Mouse (Mus musculus) neutrophil, adult 5-6 weeks (primary cell): ENCODE measurements around the gene Atf6b. TPM values are rescaled to one million over a fixed set of nuclear protein-coding genes. Genes with fewer than 3 reads are reported as not detected.

Experiments
- ATAC-seq: fragments of 151-379, 151-347 bp; 2 replicates; pipeline ENCODE4 v1.8.0; 2017; ENCODE audit warnings: mild to moderate bottlenecking, moderate TSS enrichment; ENCODE audit not compliant: insufficient number of reproducible peaks, poor library complexity, low FRiP score, severe bottlenecking; ENCODE audit errors: extremely low read depth
- total RNA-seq: library from RNA; stranded (forward); fragments of 200-1000 nt; gene quantifications from 2 replicates; pipeline ENCODE4 v1.2.3, GENCODE M21; 2017

The Atf6b gene
- total RNA-seq, 1 experiment from 2014 or later: 26.9 TPM

GRCm38 (mm10) chr17:34644608-34645007, 2.3 kb upstream of the Atf6b start, which contains the start of gene Fkbpl:
Gene Fkbpl, plus strand, starts transcription at chr17:34644764.
- ATAC-seq: peak; percentile 84

DNA sequence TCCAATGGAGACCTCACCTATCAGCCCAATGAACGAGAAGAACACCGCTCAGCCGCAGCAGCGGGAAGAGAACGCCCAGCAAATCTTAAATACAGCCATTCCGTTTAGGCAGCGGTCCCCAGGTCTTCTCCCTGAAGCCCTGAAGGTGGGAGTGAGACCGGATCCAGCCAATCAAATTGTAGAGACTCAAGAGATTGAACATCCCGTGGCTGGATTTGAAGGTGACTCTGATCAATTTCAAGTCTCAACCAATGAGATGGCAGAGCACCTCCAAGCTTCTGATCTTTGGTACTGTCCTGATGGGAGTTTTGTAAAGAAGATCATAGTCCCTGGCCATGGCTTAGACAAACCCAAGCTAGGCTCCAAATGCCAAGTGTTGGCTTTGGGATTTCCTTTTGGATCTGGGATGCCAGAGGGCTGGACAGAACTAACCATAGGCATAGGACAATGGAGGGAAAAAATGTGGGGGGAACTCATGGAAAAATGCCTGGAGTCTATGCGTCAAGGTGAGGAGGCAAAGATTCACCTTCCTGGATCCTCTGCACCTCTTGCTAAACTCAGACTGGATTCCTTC, 1.6 kb upstream of the Atf6b start:
- ATAC-seq: no peak

DNA sequence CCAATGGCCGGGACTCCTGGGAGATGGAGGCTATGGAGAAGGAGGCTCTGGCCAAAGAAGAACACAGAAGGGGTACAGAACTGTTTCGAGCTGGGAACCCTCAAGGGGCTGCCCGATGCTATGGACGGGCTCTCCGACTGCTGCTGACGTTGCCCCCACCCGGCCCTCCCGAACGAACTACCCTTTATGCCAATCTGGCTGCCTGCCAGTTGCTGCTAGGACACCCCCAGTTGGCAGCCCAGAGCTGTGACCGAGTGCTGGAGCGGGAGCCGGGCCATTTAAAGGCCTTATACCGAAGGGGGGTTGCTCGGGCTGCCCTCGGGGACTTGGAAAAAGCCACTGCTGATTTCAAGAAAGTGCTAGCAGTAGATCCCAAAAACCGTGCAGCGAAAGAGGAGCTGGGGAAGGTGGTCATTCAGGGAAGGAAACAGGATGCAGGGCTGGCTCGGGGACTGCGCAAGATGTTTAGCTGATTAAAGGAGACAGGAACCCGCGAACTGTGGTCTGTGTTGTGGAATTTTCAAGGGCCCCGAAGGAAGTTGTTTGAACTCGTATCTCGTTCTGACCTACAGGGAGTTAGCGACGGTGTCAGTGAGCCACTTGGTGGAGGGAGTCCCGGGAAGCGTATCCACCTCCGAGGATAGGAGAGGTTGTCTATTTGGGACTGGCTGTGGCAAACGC, 975 bp upstream of the Atf6b start:
- ATAC-seq: no peak

- no peak for ATAC-seq
These were observed 1.4 kb downstream of the Atf6b start for GRCm38 (mm10) chr17:34648141-34648890.

DNA sequence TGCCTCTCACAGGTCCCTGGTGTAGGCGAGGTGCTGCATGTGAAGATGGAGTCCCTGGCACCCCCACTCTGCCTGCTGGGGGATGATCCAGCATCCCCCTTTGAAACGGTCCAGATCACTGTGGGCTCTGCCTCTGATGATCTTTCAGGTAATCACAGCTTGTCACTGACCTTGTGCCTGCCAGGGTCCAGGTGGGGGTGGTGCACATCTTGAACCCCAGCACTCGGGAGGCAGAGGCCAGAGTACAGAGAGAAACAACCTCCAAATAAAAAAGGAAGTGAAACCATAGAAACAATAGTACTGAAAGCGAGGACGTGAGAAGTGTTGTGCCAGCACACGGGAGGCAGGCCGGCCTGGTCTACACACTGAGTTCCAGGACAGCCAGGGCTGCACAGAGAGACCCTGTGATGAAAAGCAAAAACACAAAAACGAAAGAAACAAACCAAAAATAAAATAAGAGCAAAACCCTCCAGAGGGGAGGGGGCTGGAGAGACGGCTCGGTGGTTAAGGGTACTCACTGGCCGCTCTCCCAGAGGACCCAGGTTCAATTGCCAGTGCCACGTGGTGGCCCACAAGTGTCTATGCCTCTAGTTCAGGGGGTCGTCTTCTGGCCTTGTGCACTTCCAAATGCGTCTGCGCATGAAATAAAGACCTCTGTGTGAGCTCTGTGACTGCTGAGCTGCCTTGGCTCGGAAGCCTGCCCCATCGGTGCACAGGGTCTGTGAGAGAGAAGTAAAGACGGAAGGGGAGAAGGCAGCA, 2.3 kb downstream of the Atf6b start:
- ATAC-seq: no peak

DNA sequence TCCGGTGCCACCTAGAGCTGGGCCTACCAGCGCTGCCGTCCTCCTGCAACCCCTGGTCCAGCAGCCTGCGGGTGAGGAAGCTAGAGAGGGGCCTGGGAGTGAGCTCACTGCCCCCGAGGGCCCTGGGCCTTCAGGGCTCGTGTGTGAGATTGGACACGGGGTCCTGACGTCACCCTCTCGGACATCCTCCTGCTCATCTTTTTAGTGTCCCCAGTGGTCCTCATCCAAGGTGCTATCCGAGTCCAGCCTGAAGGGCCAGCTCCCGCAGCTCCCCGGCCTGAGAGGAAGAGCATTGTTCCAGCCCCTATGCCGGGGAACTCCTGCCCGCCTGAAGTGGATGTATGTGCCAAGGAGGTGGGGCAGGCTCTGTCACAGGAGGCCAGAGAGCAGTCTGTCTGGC, 3.8 kb downstream of the Atf6b start:
- no peak for ATAC-seq

GRCm38 (mm10) chr17:34651507-34652221, 4.7 kb downstream of the Atf6b start:
- no peak for ATAC-seq

- ATAC-seq: no peak
These were observed 5.6 kb downstream of the Atf6b start for GRCm38 (mm10) chr17:34652546-34652945.

DNA sequence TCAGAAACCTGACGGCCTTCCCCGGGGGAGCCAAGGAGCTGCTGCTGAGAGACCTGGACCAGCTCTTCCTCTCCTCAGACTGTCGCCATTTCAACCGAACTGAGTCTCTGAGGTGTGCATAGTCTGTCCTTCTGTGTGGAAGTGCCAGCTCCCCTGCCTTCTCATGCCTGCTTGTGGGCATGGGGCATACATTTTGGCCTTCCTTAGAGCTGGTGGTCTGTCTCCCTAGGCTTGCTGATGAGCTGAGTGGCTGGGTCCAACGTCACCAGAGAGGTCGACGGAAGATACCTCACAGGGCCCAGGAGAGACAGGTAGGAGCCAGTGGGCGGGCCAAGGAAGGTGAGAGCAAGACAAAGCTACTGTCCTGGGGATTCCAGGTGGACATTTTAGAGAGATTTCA, 6.0 kb downstream of the Atf6b start:
- no peak for ATAC-seq

- no peak for ATAC-seq
These were observed 6.9 kb downstream of the Atf6b start for GRCm38 (mm10) chr17:34653746-34654285.

DNA sequence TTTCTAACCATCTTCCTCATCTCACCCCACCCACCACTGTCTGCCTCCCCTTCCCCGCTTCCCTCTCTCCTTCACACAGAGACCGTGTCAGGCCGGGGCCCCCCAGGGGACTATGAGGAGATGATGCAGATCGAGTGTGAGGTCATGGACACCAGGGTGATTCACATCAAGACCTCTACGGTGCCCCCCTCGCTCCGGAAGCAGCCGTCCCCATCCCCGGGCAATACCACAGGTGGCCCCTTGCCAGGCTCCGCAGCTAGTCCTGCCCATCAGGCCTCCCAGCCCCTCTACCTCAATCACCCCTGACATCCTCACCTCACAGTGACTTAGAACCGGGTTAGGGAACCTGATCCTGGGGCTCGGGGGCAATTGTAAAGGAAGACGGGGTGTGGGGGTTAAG, 7.4 kb downstream of the Atf6b start:
- no peak for ATAC-seq

DNA sequence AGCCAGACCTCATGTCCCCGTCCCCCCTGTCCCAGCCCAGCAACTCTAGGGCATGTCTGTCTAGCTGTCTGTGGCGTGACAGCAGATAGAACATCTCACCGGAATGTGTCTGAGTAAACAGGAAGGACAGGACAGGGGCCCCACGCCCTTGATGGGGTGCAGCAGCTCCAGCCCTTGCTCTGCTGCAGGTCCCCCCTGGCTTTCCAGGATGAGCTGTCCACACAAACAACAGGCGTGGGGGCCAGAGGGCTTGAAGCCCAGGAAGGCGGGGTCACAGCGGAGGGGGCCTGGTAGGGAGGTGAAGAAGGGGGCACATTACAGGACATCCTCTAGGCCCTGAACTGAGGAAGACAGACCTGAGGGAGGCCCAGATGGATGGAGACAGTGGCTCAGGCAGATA, 8.2 kb downstream of the Atf6b start:
- no peak for ATAC-seq

DNA sequence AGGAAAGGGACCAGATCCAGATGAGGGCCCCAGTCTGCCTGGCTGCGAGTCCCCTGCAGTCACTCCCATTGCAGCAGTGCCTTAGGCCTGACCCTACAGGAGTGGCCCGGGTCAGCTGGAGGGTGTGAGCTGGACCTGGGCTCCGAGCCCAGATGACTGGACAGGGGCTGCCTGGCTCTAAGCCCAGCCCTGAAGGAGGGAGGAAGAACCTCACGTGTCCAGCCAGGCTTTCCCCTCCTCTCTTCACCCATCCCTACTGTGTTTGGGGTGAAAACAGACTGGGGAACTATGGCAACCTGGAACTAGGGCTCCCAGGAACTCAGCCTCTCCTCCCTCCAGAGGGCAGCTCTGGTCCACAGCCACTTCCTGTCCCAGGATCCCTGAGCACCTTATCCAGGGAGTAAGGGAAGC, 8.6 kb downstream of the Atf6b start:
- no peak for ATAC-seq

- ATAC-seq: no peak
These were observed 9.7 kb downstream of the Atf6b start for GRCm38 (mm10) chr17:34656666-34657065.

DNA sequence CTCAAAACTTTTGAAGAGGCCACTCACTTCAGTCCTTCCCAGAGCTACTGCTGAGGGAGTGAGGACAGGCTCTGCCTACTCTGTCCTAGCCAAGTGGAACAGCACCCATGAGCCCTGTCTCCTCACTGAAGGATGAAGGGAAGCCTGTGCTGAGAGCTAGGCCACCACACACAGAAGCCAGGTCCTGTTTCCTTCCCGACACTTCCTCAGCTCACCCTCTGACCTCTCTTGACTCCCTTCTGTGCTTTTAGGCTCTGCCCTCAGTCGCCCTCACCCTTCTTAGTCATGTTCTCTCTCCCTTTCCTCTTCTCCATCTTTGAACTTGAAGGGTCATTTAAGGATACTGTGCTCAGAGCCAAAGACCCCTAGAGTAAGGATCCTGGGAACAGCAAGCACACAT, 10.3 kb downstream of the Atf6b start:
- no peak for ATAC-seq

DNA sequence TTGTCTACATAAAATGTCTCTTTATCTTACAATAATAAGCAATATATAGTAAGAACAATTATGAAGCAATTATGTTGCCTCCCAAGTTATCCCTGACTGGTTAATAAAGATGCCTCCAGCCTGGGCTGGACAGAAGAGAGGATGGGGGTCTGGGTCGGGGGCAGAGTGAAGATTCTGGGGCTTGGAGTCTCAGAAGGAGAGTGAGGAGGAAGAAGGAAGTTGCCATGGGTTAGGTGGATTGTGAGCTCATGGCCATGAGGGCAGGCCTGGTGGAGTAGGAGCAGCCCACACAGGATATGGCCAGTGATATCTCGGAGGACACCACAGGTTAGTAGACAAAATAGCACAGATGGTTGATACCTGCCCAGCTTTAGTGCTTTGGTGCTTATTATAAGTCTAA, 11.2 kb downstream of the Atf6b start:
- no peak for ATAC-seq

DNA sequence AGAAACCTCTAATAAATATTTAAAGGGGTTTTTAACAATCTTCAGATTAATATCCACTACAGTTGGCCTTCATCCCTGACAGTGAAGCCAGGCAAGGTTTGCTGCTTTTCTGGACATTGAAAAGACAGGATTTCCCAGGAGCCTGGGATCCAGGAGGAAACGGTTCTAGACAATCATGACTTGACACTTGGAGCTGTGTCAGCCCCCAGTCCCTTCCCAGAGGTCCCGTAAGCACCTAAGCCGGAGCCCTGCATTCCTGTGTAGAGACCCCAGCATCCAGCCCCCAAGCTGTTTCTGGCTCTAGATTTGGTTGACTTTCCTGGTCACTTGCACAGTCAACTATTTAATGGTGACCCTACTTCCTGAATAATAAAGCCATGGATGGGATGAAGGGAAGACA, 11.6 kb downstream of the Atf6b start:
- ATAC-seq: no peak

GRCm38 (mm10) chr17:34659181-34659896, 12.4 kb downstream of the Atf6b start:
- ATAC-seq: no peak
